Mouse (Mus musculus): ENCODE measurements around the gene Flt4.
"Not testable (repeated sequence)": the region's sequence is repeated elsewhere in the genome, so short reads cannot be mapped to it uniquely, and the experiment has no call there.

Gene Flt4

GRCm38 (mm10) chr11:49608938-49609867 is at the start of gene Flt4:
TSS of gene Flt4 (plus strand) at chr11:49609263.
- not testable (repeated sequence) for DNase-seq (ENCODE audit: low read depth, low spot score)

- DNase-seq (ENCODE audit: low read depth, low spot score), result not testable (repeated sequence)
Measured at GRCm38 (mm10) chr11:49575054-49575453, 34.0 kb upstream of the Flt4 start.

- not testable (repeated sequence) for DNase-seq (ENCODE audit: low read depth, low spot score)
Measured at GRCm38 (mm10) chr11:49580452-49580851, 28.6 kb upstream of the Flt4 start.

- no peak for DNase-seq (ENCODE audit: low read depth, low spot score)
Measured at GRCm38 (mm10) chr11:49590213-49590612, 18.9 kb upstream of the Flt4 start.

GRCm38 (mm10) chr11:49597149-49597548 is 11.9 kb upstream of the Flt4 start:
- not testable (repeated sequence) for DNase-seq (ENCODE audit: low read depth, low spot score)

- DNase-seq (ENCODE audit: low read depth, low spot score), result not testable (repeated sequence)
Measured at GRCm38 (mm10) chr11:49608306-49608705, 757 bp upstream of the Flt4 start.

GRCm38 (mm10) chr11:49609868-49610824 is 1.1 kb downstream of the Flt4 start:
- DNase-seq (ENCODE audit: low read depth, low spot score), result not testable (repeated sequence)

GRCm38 (mm10) chr11:49611349-49611748 is 2.3 kb downstream of the Flt4 start:
- not testable (repeated sequence) for DNase-seq (ENCODE audit: low read depth, low spot score)

- no peak for DNase-seq (ENCODE audit: low read depth, low spot score)
Measured at GRCm38 (mm10) chr11:49612154-49612553, 3.1 kb downstream of the Flt4 start.

- no peak for DNase-seq (ENCODE audit: low read depth, low spot score)
Measured at GRCm38 (mm10) chr11:49613349-49613748, 4.3 kb downstream of the Flt4 start.

GRCm38 (mm10) chr11:49615856-49616725 is 7.0 kb downstream of the Flt4 start:
- DNase-seq (ENCODE audit: low read depth, low spot score), result no peak

GRCm38 (mm10) chr11:49618476-49618875 is 9.4 kb downstream of the Flt4 start:
- DNase-seq (ENCODE audit: low read depth, low spot score), result no peak

- no peak for DNase-seq (ENCODE audit: low read depth, low spot score)
Measured at GRCm38 (mm10) chr11:49621953-49622352, 12.9 kb downstream of the Flt4 start.

GRCm38 (mm10) chr11:49624156-49624555 is 15.1 kb downstream of the Flt4 start:
- DNase-seq (ENCODE audit: low read depth, low spot score), result no peak

GRCm38 (mm10) chr11:49625863-49626262 is 16.8 kb downstream of the Flt4 start:
- no peak for DNase-seq (ENCODE audit: low read depth, low spot score)

GRCm38 (mm10) chr11:49626748-49627147 is 17.7 kb downstream of the Flt4 start:
- DNase-seq (ENCODE audit: low read depth, low spot score), result no peak

GRCm38 (mm10) chr11:49631154-49631553 is 22.1 kb downstream of the Flt4 start:
- DNase-seq (ENCODE audit: low read depth, low spot score), result no peak

GRCm38 (mm10) chr11:49632256-49632655 is 23.2 kb downstream of the Flt4 start:
- no peak for DNase-seq (ENCODE audit: low read depth, low spot score)

GRCm38 (mm10) chr11:49634101-49634500 is 25.0 kb downstream of the Flt4 start:
- DNase-seq (ENCODE audit: low read depth, low spot score), result no peak

GRCm38 (mm10) chr11:49635671-49636070 is 26.6 kb downstream of the Flt4 start:
- DNase-seq (ENCODE audit: low read depth, low spot score), result no peak

GRCm38 (mm10) chr11:49636449-49636848 is 27.4 kb downstream of the Flt4 start:
- no peak for DNase-seq (ENCODE audit: low read depth, low spot score)

Data from retina, adult 2 months (tissue).